Mouse (Mus musculus) MEL (cell line): ENCODE results near the gene Zzef1. TPM values are rescaled to one million over a fixed set of nuclear protein-coding genes. Genes with fewer than 3 reads are reported as not detected.

Experiments used
- DNase-seq: peaks from one replicate; pipeline ENCODE4 v3.0.0; 2011; ENCODE audit warnings: low read depth, low spot score
- H3K27ac ChIP-seq: 2 replicates; pipeline ENCODE4 v1.5.1; 2012; ENCODE audit warnings: low read depth, mild to moderate bottlenecking, control low read depth, low read length, moderate library complexity; ENCODE audit not compliant: control insufficient read depth
- H3K27me3 ChIP-seq, 2 experiments: fragments of 150-350 bp in 1 of 2; sonication (generic) in 1 of 2; 2 replicates each; pipeline ENCODE4 v1.6.1; 2012; ENCODE audit warnings: low read length in 2 of 2, mild to moderate bottlenecking in 2 of 2, improper control_type of control experiment in 1 of 2, moderate library complexity in 1 of 2; ENCODE audit not compliant: insufficient read depth in 2 of 2, control insufficient read depth in 1 of 2
- H3K36me3 ChIP-seq, 2 experiments: 2 replicates each; pipeline ENCODE4 v1.6.1; 2012 to 2014; ENCODE audit warnings: low read length in 2 of 2, improper control_type of control experiment in 1 of 2, inconsistent platforms in 1 of 2, mild to moderate bottlenecking in 1 of 2; ENCODE audit not compliant: insufficient read depth in 2 of 2, control insufficient read depth in 1 of 2
- H3K4me1 ChIP-seq, 2 experiments: fragments of 150-350 bp in 1 of 2; sonication (generic) in 1 of 2; 2 replicates each; pipeline ENCODE4 v1.6.1; 2012; ENCODE audit warnings: low read length in 2 of 2, improper control_type of control experiment in 1 of 2, mild to moderate bottlenecking in 1 of 2; ENCODE audit not compliant: insufficient read depth in 2 of 2, control insufficient read depth in 1 of 2
- H3K4me3 ChIP-seq, 2 experiments: fragments of 150-350 bp in 1 of 2; sonication (generic) in 1 of 2; 2 replicates each; pipeline ENCODE4 v1.5.1; 2012; ENCODE audit warnings: low read depth in 2 of 2, low read length in 2 of 2, mild to moderate bottlenecking in 2 of 2, moderate library complexity in 2 of 2, control low read depth in 1 of 2, improper control_type of control experiment in 1 of 2; ENCODE audit not compliant: control insufficient read depth in 1 of 2, insufficient read depth in 1 of 2
- H3K79me2 ChIP-seq: 2 replicates; pipeline ENCODE4 v1.6.1; 2012; ENCODE audit warnings: mild to moderate bottlenecking, low read length, moderate library complexity; ENCODE audit not compliant: control insufficient read depth, poor library complexity, insufficient read depth
- H3K9ac ChIP-seq: 2 replicates; pipeline ENCODE4 v1.6.1; 2012; ENCODE audit warnings: low read depth, mild to moderate bottlenecking, control low read depth, low read length, moderate library complexity; ENCODE audit not compliant: control insufficient read depth, poor library complexity, severe bottlenecking
- H3K9me3 ChIP-seq: fragments of 150-350 bp; sonication (generic); replicated peaks from 2 replicates; pipeline ENCODE4 v1.6.1; 2012; ENCODE audit warnings: mild to moderate bottlenecking, low read length, improper control_type of control experiment, moderate library complexity; ENCODE audit not compliant: insufficient read depth
- CHD1 ChIP-seq: IDR thresholded peaks from 2 replicates; pipeline ENCODE4 v1.6.1; 2012; ENCODE audit warnings: low read depth, mild to moderate bottlenecking, inconsistent platforms, low read length, improper control_type of control experiment
- CHD2 ChIP-seq: IDR thresholded peaks from 2 replicates; pipeline ENCODE4 v1.6.1; 2011; ENCODE audit warnings: low read length, improper control_type of control experiment
- CTCF ChIP-seq, 3 experiments: IDR thresholded peaks in 2 of 3; conservative IDR thresholded peaks in 1 of 3; 2 replicates each; pipeline ENCODE4 v1.5.1; 2011 to 2012; ENCODE audit warnings: low read length in 3 of 3, low read depth in 2 of 3, mild to moderate bottlenecking in 2 of 3, improper control_type of control experiment in 1 of 3, inconsistent platforms in 1 of 3, mixed read lengths in 1 of 3, moderate library complexity in 1 of 3; ENCODE audit not compliant: control insufficient read depth in 1 of 3, insufficient read depth in 1 of 3, poor library complexity in 1 of 3, severe bottlenecking in 1 of 3
- E2F4 ChIP-seq: IDR thresholded peaks from 2 replicates; pipeline ENCODE4 v1.6.1; 2011; ENCODE audit warnings: low read depth, low read length, improper control_type of control experiment, borderline replicate concordance
- ELF1 ChIP-seq: IDR thresholded peaks from 2 replicates; pipeline ENCODE4 v1.6.1; 2014; ENCODE audit warnings: low read depth, mild to moderate bottlenecking, inconsistent platforms, low read length, improper control_type of control experiment, moderate library complexity
- EP300 ChIP-seq, 2 experiments: IDR thresholded peaks; 2 replicates each; pipeline ENCODE4 v1.6.1; 2011; ENCODE audit warnings: improper control_type of control experiment in 2 of 2, low read length in 2 of 2, low read depth in 1 of 2, mild to moderate bottlenecking in 1 of 2
- ETS1 ChIP-seq: IDR thresholded peaks from 2 replicates; pipeline ENCODE4 v1.6.1; 2012; ENCODE audit warnings: low read depth, mild to moderate bottlenecking, inconsistent platforms, low read length, improper control_type of control experiment, moderate library complexity
- JUND ChIP-seq: IDR thresholded peaks from 2 replicates; pipeline ENCODE4 v1.6.1; 2011; ENCODE audit warnings: low read depth, mild to moderate bottlenecking, improper control_type of control experiment, low read length
- KAT2A ChIP-seq: conservative IDR thresholded peaks from 2 replicates; pipeline ENCODE4 v1.6.1; 2012; ENCODE audit warnings: low read depth, low read length, improper control_type of control experiment, inconsistent platforms
- MAX ChIP-seq: IDR thresholded peaks from 2 replicates; pipeline ENCODE4 v1.6.1; 2011; ENCODE audit warnings: low read length, improper control_type of control experiment
- MAZ ChIP-seq: IDR thresholded peaks from 2 replicates; pipeline ENCODE4 v1.6.1; 2012; ENCODE audit warnings: low read depth, mild to moderate bottlenecking, inconsistent platforms, low read length, improper control_type of control experiment
- NELFE ChIP-seq: IDR thresholded peaks from 2 replicates; pipeline ENCODE4 v1.6.1; 2011; ENCODE audit warnings: low read depth, low read length, improper control_type of control experiment
- NRF1 ChIP-seq: IDR thresholded peaks from 2 replicates; pipeline ENCODE4 v1.6.1; 2014; ENCODE audit warnings: low read depth, mild to moderate bottlenecking, inconsistent platforms, low read length, improper control_type of control experiment, moderate library complexity; ENCODE audit not compliant: poor library complexity, insufficient read depth, severe bottlenecking
- POLR2A ChIP-seq, 2 experiments: IDR thresholded peaks; 2 replicates each; pipeline ENCODE4 v1.6.1; 2011 to 2012; ENCODE audit warnings: low read length in 2 of 2, mild to moderate bottlenecking in 2 of 2, control low read depth in 1 of 2, improper control_type of control experiment in 1 of 2, low read depth in 1 of 2, moderate library complexity in 1 of 2; ENCODE audit not compliant: control insufficient read depth in 1 of 2, insufficient read depth in 1 of 2, poor library complexity in 1 of 2
- POLR2AphosphoS2 ChIP-seq: IDR thresholded peaks from 2 replicates; pipeline ENCODE4 v1.6.1; 2011; ENCODE audit warnings: low read length, improper control_type of control experiment
- POLR2AphosphoS5 ChIP-seq: IDR thresholded peaks from 2 replicates; pipeline ENCODE4 v1.6.1; 2012; ENCODE audit warnings: low read depth, borderline replicate concordance, mild to moderate bottlenecking, inconsistent platforms, low read length, moderate library complexity, mixed read lengths
- RAD21 ChIP-seq: IDR thresholded peaks from 2 replicates; pipeline ENCODE4 v1.6.1; 2011; ENCODE audit warnings: mild to moderate bottlenecking, low read depth, low read length, improper control_type of control experiment
- RCOR1 ChIP-seq: IDR thresholded peaks from 2 replicates; pipeline ENCODE4 v1.6.1; 2012; ENCODE audit warnings: low read depth, mild to moderate bottlenecking, inconsistent platforms, low read length, improper control_type of control experiment
- TBP ChIP-seq: IDR thresholded peaks from 2 replicates; pipeline ENCODE4 v1.8.0; 2011; ENCODE audit warnings: low read depth, low read length, improper control_type of control experiment
- USF1 ChIP-seq: IDR thresholded peaks from 2 replicates; pipeline ENCODE4 v1.6.1; 2014; ENCODE audit warnings: low read depth, mild to moderate bottlenecking, inconsistent platforms, low read length, improper control_type of control experiment, moderate library complexity
- ZC3H11A ChIP-seq: IDR thresholded peaks from 2 replicates; pipeline ENCODE4 v1.6.1; 2012; ENCODE audit warnings: low read depth, mild to moderate bottlenecking, inconsistent platforms, low read length, improper control_type of control experiment
- ZKSCAN1 ChIP-seq: IDR thresholded peaks from 2 replicates; pipeline ENCODE4 v1.6.1; 2012; ENCODE audit warnings: low read depth, mild to moderate bottlenecking, inconsistent platforms, low read length, improper control_type of control experiment, moderate library complexity
- ZNF384 ChIP-seq: IDR thresholded peaks from 2 replicates; pipeline ENCODE4 v1.6.1; 2012; ENCODE audit warnings: low read depth, mild to moderate bottlenecking, inconsistent platforms, low read length, improper control_type of control experiment
- polyA plus RNA-seq, 2 experiments: library from polyadenylated mRNA; stranded (reverse) in 1 of 2; unstranded in 1 of 2; fragments of >175 nt in 1 of 2; fragments of >200 nt in 1 of 2; gene quantifications; 2 replicates each; pipeline versions ENCODE4 v1.2.1 to v1.2.4; 2012; ENCODE audit warnings: low replicate concordance in 2 of 2, low read depth in 1 of 2; ENCODE audit not compliant: insufficient read length in 2 of 2, insufficient read depth in 1 of 2, missing spikeins in 1 of 2
- total RNA-seq: library from RNA; depleted of rRNA; stranded (reverse); fragments of 300-350 nt; gene quantifications from 2 replicates; pipeline ENCODE4 v1.2.3, GENCODE M21; 2012

The Zzef1 gene
- total and polyA plus RNA-seq, 3 experiments, result 13.3 to 17.6 TPM; not detected in 1

DNA sequence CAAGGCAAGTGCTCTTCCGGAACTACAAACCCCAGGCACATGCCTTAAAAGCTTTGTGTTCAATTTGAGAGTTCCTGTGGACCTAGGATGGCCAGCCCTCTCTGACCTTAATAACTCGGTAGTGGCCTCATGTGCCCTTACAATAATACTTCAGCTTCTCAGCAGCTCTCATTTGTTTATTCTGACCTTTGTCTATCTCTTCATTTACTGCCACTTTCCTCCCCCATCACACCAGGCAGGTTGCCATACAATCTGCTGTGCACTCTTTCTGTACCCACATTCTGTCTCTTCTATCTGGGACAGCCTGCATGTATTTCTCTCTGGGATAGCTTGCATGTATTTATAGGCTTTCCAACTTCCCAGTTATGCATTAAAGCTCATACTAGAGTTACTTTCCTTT is 10.5 kb downstream of the Zzef1 start:
- DNase-seq, result no peak
- peaks cover 47% of the 10 kb centered on the region for H3K79me2 ChIP-seq
- H3K4me1 ChIP-seq, result peaks cover 12 to 20% of the 10 kb centered on the region in 2 experiments
- TF ChIP-seq EP300 (IDR thresholded peaks at IDR 0.05; ENCODE audit: low read depth in 1 of 2, low read length in 2 of 2) (no peak), JUND (no peak), CHD1 (no peak), KAT2A (no peak), E2F4 (no peak), TBP (no peak), USF1 (no peak), NELFE (no peak), ZKSCAN1 (no peak), ELF1 (no peak), RAD21 (no peak), MAZ (no peak), ETS1 (no peak), POLR2AphosphoS2 (no peak), NRF1 (no peak), POLR2A (IDR thresholded peaks at IDR 0.05; ENCODE audit: control insufficient read depth in 1 of 2, insufficient read depth in 1 of 2, low read depth in 1 of 2, low read length in 2 of 2, poor library complexity in 1 of 2) (no peak), ZNF384 (no peak), ZC3H11A (no peak), CHD2 (no peak)
- no peak overlapping the region for H3K27ac ChIP-seq
- H3K9ac ChIP-seq, result no peak overlapping the region
- no peaks in the 10 kb centered on the region for H3K27me3 ChIP-seq
- peaks cover 0 to 30% of the 10 kb centered on the region in 2 experiments for H3K36me3 ChIP-seq
- H3K9me3 ChIP-seq, result no peaks in the 10 kb centered on the region
- H3K4me3 ChIP-seq, result no peak overlapping the region

DNA sequence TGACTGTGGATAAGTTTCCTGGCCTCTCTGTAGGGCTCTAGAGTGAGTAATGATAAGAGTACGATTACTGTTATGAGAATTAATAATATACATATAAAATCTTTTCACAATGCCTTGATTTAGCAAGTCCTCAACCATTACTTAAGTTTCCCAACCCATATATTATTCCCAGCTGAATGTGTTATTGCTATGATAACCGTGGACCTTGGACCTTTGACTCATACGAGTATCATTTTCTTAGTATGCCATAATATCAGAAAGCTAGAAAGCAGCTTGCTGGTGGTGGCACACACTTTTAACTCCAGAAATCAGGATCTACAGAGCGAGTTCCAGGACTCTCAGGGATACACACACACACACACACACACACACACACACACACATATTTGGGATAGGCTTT is 12.0 kb downstream of the Zzef1 start:
- Histone ChIP-seq H3K4me3 (no peak overlapping the region), H3K27me3 (no peaks in the 10 kb centered on the region), H3K9ac (no peak overlapping the region), H3K4me1 (peaks cover 12 to 20% of the 10 kb centered on the region in 2 experiments), H3K79me2 (peaks cover 43% of the 10 kb centered on the region), H3K36me3 (peaks cover 0 to 27% of the 10 kb centered on the region in 2 experiments), H3K9me3 (no peaks in the 10 kb centered on the region), H3K27ac (no peak overlapping the region)
- TF ChIP-seq EP300 (IDR thresholded peaks at IDR 0.05; ENCODE audit: low read depth in 1 of 2, low read length in 2 of 2) (no peak), MAX (no peak), CTCF (IDR thresholded peaks at IDR 0.05 in 2 of 3, conservative IDR thresholded peaks at IDR 0.05 in 1 of 3; ENCODE audit: control insufficient read depth in 1 of 3, insufficient read depth in 1 of 3, low read depth in 2 of 3, low read length in 3 of 3, poor library complexity in 1 of 3, severe bottlenecking in 1 of 3) (no peak), ZNF384 (no peak), POLR2AphosphoS5 (no peak), RCOR1 (no peak), NELFE (no peak), USF1 (no peak)
- DNase-seq, result no peak
